Mouse (Mus musculus) hindbrain, embryonic 15.5 days (tissue): ENCODE measurements around the gene Synpo2. TPM values are rescaled to one million over a fixed set of nuclear protein-coding genes. Genes with fewer than 3 reads are reported as not detected.

ENCODE experiments used
- polyA plus RNA-seq: library from polyadenylated mRNA; unstranded; fragments of >200 nt; fragmentation: Nextera tagmentation; extraction: Ambion mirVana; gene quantifications from 2 replicates; pipeline ENCODE4 v1.2.1, GENCODE M21; 2015

The Synpo2 gene
- polyA plus RNA-seq, 1 experiment from 2014 or later, result 0.97 TPM

Other genes starting within 250 kb of the Synpo2 start
- 0.13 and 0.50 TPM in 2 replicates for gene Myoz2, start 201.1 kb downstream of the Synpo2 start, polyA plus RNA-seq
- 13.1 and 16.4 TPM in 2 replicates for gene Sec24d, start 31.3 kb upstream of the Synpo2 start, polyA plus RNA-seq
- 21.6 and 23.3 TPM in 2 replicates for gene Mettl14, start 150.0 kb upstream of the Synpo2 start, polyA plus RNA-seq
- gene Prss12, start 210.8 kb upstream of the Synpo2 start, polyA plus RNA-seq, result 22.1 and 22.8 TPM in 2 replicates